Comparison of ENCODE assay signal across 13 mouse cellular contexts in the genomic region with DNA sequence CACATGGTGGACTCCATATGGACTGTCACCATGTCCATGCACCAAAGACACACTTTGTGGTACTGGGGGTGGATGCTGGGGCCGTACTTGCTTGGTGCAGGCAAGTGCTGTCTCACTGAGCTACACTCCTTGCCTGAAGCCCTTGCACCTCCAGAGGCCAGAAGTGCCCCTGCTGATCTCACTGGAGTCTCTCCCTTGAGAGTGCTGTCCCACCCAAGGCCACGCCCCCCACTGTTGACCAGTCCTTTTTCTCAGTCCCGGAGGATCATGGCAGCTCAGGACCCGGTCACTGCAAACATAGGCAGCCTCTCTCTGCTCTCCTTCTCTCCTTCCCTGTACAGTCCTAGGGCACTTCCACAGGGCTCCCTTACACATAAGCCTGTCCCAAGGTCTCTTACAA. TPM values are rescaled to one million over a fixed set of nuclear protein-coding genes. Genes with fewer than 3 reads are reported as not detected.
"Had no signal": no experiment of that assay in that cellular context is flagged by ENCODE, and none has a peak within 500 bp of the region (broad histone marks: within the 10 kb centered on the region; RNA-seq: fewer than 3 reads in every experiment).

No protein-coding gene starts in this region.

- H3K4me2 ChIP-seq: liver, embryonic 15.5 days; lung, embryonic 15.5 days; midbrain, embryonic 11.5 days; midbrain, embryonic 13.5 days; midbrain, embryonic 15.5 days; neural tube, embryonic 12.5 days had no signal

- H3K9me3 ChIP-seq: liver, embryonic 15.5 days; lung, embryonic 15.5 days; midbrain, embryonic 13.5 days; midbrain, embryonic 15.5 days; neural tube, embryonic 12.5 days had no signal

- H3K4me1 ChIP-seq: midbrain, embryonic 15.5 days; neural tube, embryonic 12.5 days had no signal

- H3K36me3 ChIP-seq: liver, embryonic 15.5 days; lung, embryonic 15.5 days; midbrain, embryonic 13.5 days; midbrain, embryonic 15.5 days; neural tube, embryonic 12.5 days had no signal

- H3K27me3 ChIP-seq: midbrain, embryonic 15.5 days had no signal

- H3K9ac ChIP-seq: liver, embryonic 15.5 days; liver, postnatal 0 days; lung, embryonic 15.5 days; midbrain, embryonic 13.5 days; midbrain, embryonic 15.5 days; neural tube, embryonic 12.5 days had no signal

- ATAC-seq: midbrain, embryonic 13.5 days; midbrain, embryonic 15.5 days had no signal

- H3K27ac ChIP-seq: liver, embryonic 15.5 days; lung, embryonic 15.5 days; macrophage; midbrain, embryonic 13.5 days; midbrain, embryonic 15.5 days; neural tube, embryonic 12.5 days had no signal

- H3K4me3 ChIP-seq: liver, embryonic 15.5 days; lung, embryonic 15.5 days; megakaryocyte, embryonic 14.5 days; midbrain, embryonic 13.5 days; midbrain, embryonic 15.5 days; neural tube, embryonic 12.5 days had no signal

RNA-seq across cellular contexts. Expression of gene 1700001C19Rik, which starts 37.1 kb away (rescaled TPM):
- total RNA-seq: monocyte, adult 5-6 weeks; neutrophil, adult 5-6 weeks had no signal
- polyA plus RNA-seq: macrophage; spleen, adult 2 months had no signal

RNA-seq across cellular contexts. Expression of gene AI661453, which starts 37.8 kb away (rescaled TPM):
- total RNA-seq: monocyte, adult 5-6 weeks had no signal
- polyA plus RNA-seq: neural tube, embryonic 14.5 days had no signal
